Mouse (Mus musculus): ENCODE measurements around the gene Nrgn. TPM values are rescaled to one million over a fixed set of nuclear protein-coding genes. Genes with fewer than 3 reads are reported as not detected.

Gene Nrgn
- total RNA-seq, 1 experiment, result 0.40 TPM

DNA sequence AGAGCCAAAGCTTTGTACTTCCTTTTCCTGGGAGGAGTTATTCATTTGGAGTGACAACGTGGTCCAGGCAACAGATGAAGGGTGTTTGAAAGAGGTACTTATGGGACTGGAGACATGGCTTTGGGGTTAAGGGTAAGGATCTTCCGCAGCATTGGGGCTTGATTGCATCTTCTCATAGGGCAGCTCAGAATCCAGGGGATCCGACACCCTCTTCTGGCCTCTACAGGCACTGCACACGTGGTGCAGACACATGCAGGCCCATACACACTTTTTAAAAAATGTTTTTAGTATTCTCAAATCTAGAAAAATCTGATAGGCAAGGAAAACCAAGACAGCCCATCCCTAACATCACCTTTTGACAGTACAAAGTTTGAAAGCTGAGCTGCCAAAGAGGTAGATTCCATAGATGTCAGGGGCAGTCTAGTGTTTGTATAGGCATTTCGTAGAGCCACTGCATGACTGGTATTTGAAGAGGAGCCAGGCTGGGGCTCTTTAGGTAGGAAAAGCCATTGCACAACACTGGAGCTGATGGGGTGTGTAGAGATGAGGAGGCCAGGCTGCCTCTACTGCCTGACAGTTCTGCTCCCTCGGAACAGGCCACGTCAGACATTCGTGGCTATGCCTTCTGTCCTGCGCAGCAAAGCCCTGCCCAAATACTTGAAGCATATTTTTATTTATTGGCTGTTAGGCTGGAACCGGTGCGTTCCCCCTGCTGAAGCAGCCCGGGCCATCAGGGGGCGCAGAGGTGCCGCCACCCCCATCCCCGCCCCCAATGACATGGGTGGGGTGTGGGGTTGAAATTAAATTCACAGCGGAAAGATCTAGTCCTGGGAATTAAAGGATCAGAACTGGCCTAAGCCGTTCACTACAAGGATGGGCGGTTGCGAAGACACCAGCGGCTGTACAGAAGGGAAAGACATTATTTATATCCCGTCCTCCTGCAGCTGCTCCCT lies 26.0 kb downstream of the Nrgn start:
- peak overlapping the region; percentile 48 to 55 for H3K4me3 ChIP-seq (ENCODE audit: insufficient read depth in 1 of 2, low read depth in 1 of 2, low read length in 2 of 2, poor library complexity in 1 of 2, severe bottlenecking in 1 of 2)
- H3K4me1 ChIP-seq (ENCODE audit: control insufficient read depth in 2 of 2, insufficient read depth in 2 of 2, low read length in 2 of 2, poor library complexity in 1 of 2), result peaks cover 2 to 16% of the 10 kb centered on the region in 2 experiments; a peak in 2 of 4 replicates
- no peaks in the 10 kb centered on the region for H3K9me3 ChIP-seq (ENCODE audit: control insufficient read depth, insufficient read depth, low read depth, low read length)
- H3K27ac ChIP-seq (ENCODE audit: insufficient read depth, low read depth, low read length, poor library complexity, severe bottlenecking), result no peak overlapping the region
- H3K36me3 ChIP-seq (ENCODE audit: control insufficient read depth, insufficient read depth, low read length, poor library complexity, severe bottlenecking), result peaks cover 11% of the 10 kb centered on the region
- in situ Hi-C loops (cut with MboI; ENCODE audit: low sequenced_read_pairs in 2 of 2, unreplicated experiment in 2 of 2), result no loop called here
- DNase-seq (ENCODE audit: low read depth, low spot score), result no peak
- H3K9ac ChIP-seq (ENCODE audit: insufficient read depth, low read depth, low read length, poor library complexity, severe bottlenecking), result peak overlapping the region; percentile 44; the same call in 1 of the 2 replicates
- no peak for TF ChIP-seq CHD2 (IDR thresholded peaks at IDR 0.05; ENCODE audit: low read depth, low read length)
- TF ChIP-seq MAFK (IDR thresholded peaks at IDR 0.05; ENCODE audit: insufficient read depth, low read depth, low read length), result no peak
- no peak for TF ChIP-seq HCFC1 (IDR thresholded peaks at IDR 0.05; ENCODE audit: borderline replicate concordance, insufficient read depth, low read length)
- TF ChIP-seq ZNF384 (IDR thresholded peaks at IDR 0.05; ENCODE audit: low read depth, low read length), result no peak
- TF ChIP-seq ZC3H11A (IDR thresholded peaks at IDR 0.05; ENCODE audit: borderline replicate concordance, low read depth, low read length), result no peak

DNA sequence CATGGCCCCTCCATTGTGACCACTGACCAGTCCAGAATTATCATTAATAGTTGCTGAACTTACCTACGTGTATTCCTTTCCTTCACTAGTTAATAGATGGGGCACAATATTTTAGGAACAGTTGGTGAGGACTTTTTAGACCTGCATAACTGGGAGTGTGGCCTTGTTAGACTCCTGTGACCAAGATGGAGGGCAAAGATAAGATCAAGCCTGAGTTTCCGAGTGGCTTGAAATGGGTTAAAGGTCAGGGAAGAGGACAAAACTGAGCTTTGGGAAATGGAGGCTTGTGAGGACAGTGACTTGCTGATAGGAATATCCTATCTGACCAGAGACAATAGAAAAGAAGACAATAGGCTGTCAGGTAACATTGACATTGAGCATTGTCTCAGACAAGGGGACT lies 27.2 kb downstream of the Nrgn start:
- Histone ChIP-seq H3K9me3 (ENCODE audit: control insufficient read depth, insufficient read depth, low read depth, low read length) (no peaks in the 10 kb centered on the region), H3K4me1 (ENCODE audit: control insufficient read depth in 2 of 2, insufficient read depth in 2 of 2, low read length in 2 of 2, poor library complexity in 1 of 2) (peaks cover 2 to 12% of the 10 kb centered on the region in 2 experiments; a peak in 2 of 4 replicates), H3K9ac (ENCODE audit: insufficient read depth, low read depth, low read length, poor library complexity, severe bottlenecking) (no peak overlapping the region), H3K4me3 (ENCODE audit: insufficient read depth in 1 of 2, low read depth in 1 of 2, low read length in 2 of 2, poor library complexity in 1 of 2, severe bottlenecking in 1 of 2) (no peak overlapping the region), H3K27ac (ENCODE audit: insufficient read depth, low read depth, low read length, poor library complexity, severe bottlenecking) (no peak overlapping the region), H3K36me3 (ENCODE audit: control insufficient read depth, insufficient read depth, low read length, poor library complexity, severe bottlenecking) (peaks cover 18% of the 10 kb centered on the region)
- TF ChIP-seq ZC3H11A (IDR thresholded peaks at IDR 0.05; ENCODE audit: borderline replicate concordance, low read depth, low read length) (no peak), CHD2 (IDR thresholded peaks at IDR 0.05; ENCODE audit: low read depth, low read length) (no peak), ZNF384 (IDR thresholded peaks at IDR 0.05; ENCODE audit: low read depth, low read length) (no peak), HCFC1 (IDR thresholded peaks at IDR 0.05; ENCODE audit: borderline replicate concordance, insufficient read depth, low read length) (no peak), MAFK (IDR thresholded peaks at IDR 0.05; ENCODE audit: insufficient read depth, low read depth, low read length) (no peak)
- in situ Hi-C loops (cut with MboI; ENCODE audit: low sequenced_read_pairs in 2 of 2, unreplicated experiment in 2 of 2), result no loop called here
- DNase-seq (ENCODE audit: low read depth, low spot score), result no peak

GRCm38 (mm10) chr9:37519995-37520394 lies 32.7 kb downstream of the Nrgn start:
- Histone ChIP-seq H3K27ac (ENCODE audit: insufficient read depth, low read depth, low read length, poor library complexity, severe bottlenecking) (no peak overlapping the region), H3K4me1 (ENCODE audit: control insufficient read depth in 2 of 2, insufficient read depth in 2 of 2, low read length in 2 of 2, poor library complexity in 1 of 2) (no peaks in the 10 kb centered on the region), H3K9me3 (ENCODE audit: control insufficient read depth, insufficient read depth, low read depth, low read length) (no peaks in the 10 kb centered on the region), H3K4me3 (ENCODE audit: insufficient read depth in 1 of 2, low read depth in 1 of 2, low read length in 2 of 2, poor library complexity in 1 of 2, severe bottlenecking in 1 of 2) (no peak overlapping the region), H3K36me3 (ENCODE audit: control insufficient read depth, insufficient read depth, low read length, poor library complexity, severe bottlenecking) (peaks cover 29% of the 10 kb centered on the region), H3K9ac (ENCODE audit: insufficient read depth, low read depth, low read length, poor library complexity, severe bottlenecking) (no peak overlapping the region)
- DNase-seq (ENCODE audit: low read depth, low spot score), result no peak
- no peak for TF ChIP-seq ZC3H11A (IDR thresholded peaks at IDR 0.05; ENCODE audit: borderline replicate concordance, low read depth, low read length)
- no peak for TF ChIP-seq MAFK (IDR thresholded peaks at IDR 0.05; ENCODE audit: insufficient read depth, low read depth, low read length)
- no peak for TF ChIP-seq ZNF384 (IDR thresholded peaks at IDR 0.05; ENCODE audit: low read depth, low read length)
- TF ChIP-seq HCFC1 (IDR thresholded peaks at IDR 0.05; ENCODE audit: borderline replicate concordance, insufficient read depth, low read length), result no peak
- TF ChIP-seq CHD2 (IDR thresholded peaks at IDR 0.05; ENCODE audit: low read depth, low read length), result no peak
- in situ Hi-C loops (cut with MboI; ENCODE audit: low sequenced_read_pairs in 2 of 2, unreplicated experiment in 2 of 2), result no loop called here

DNA sequence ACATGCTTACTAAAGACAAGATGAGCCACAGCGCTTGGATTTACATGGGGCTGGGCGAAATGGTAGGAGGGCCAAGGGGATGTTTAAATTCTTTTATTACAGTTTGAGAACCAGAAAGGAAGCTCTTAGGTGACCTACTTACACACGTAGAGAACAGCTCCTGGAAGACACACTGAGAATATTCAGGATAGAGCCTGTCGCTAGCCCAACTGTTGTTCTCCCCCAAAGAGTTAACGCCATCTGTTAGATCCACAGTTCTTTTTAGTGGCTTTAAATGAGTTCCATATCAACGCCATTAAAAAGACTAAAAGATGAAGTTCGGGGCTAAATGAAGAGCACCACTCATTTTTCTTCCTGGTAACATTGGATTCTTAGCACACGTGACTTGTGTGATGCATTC lies 33.7 kb downstream of the Nrgn start:
- Histone ChIP-seq H3K9me3 (ENCODE audit: control insufficient read depth, insufficient read depth, low read depth, low read length) (no peaks in the 10 kb centered on the region), H3K9ac (ENCODE audit: insufficient read depth, low read depth, low read length, poor library complexity, severe bottlenecking) (no peak overlapping the region), H3K36me3 (ENCODE audit: control insufficient read depth, insufficient read depth, low read length, poor library complexity, severe bottlenecking) (peaks cover 25% of the 10 kb centered on the region), H3K4me3 (ENCODE audit: insufficient read depth in 1 of 2, low read depth in 1 of 2, low read length in 2 of 2, poor library complexity in 1 of 2, severe bottlenecking in 1 of 2) (no peak overlapping the region), H3K27ac (ENCODE audit: insufficient read depth, low read depth, low read length, poor library complexity, severe bottlenecking) (no peak overlapping the region), H3K4me1 (ENCODE audit: control insufficient read depth in 2 of 2, insufficient read depth in 2 of 2, low read length in 2 of 2, poor library complexity in 1 of 2) (no peaks in the 10 kb centered on the region)
- DNase-seq (ENCODE audit: low read depth, low spot score), result no peak
- TF ChIP-seq ZC3H11A (IDR thresholded peaks at IDR 0.05; ENCODE audit: borderline replicate concordance, low read depth, low read length) (no peak), CHD2 (IDR thresholded peaks at IDR 0.05; ENCODE audit: low read depth, low read length) (no peak), ZNF384 (IDR thresholded peaks at IDR 0.05; ENCODE audit: low read depth, low read length) (no peak), HCFC1 (IDR thresholded peaks at IDR 0.05; ENCODE audit: borderline replicate concordance, insufficient read depth, low read length) (no peak), MAFK (IDR thresholded peaks at IDR 0.05; ENCODE audit: insufficient read depth, low read depth, low read length) (no peak)
- in situ Hi-C loops (cut with MboI; ENCODE audit: low sequenced_read_pairs in 2 of 2, unreplicated experiment in 2 of 2), result no loop called here
